Mouse (Mus musculus): ENCODE measurements at regions not wholly inside any gene's neighbourhood (a gene's known extent, or its start where the extent isn't known, plus 50 kb on each side); places are given as distances from the start of the nearest gene placed in this dataset.

- DNase-seq = no peak
Observed at GRCm38 (mm10) chr6:25321446-25321845, 365.3 kb upstream of the Tmem229a start.

DNA sequence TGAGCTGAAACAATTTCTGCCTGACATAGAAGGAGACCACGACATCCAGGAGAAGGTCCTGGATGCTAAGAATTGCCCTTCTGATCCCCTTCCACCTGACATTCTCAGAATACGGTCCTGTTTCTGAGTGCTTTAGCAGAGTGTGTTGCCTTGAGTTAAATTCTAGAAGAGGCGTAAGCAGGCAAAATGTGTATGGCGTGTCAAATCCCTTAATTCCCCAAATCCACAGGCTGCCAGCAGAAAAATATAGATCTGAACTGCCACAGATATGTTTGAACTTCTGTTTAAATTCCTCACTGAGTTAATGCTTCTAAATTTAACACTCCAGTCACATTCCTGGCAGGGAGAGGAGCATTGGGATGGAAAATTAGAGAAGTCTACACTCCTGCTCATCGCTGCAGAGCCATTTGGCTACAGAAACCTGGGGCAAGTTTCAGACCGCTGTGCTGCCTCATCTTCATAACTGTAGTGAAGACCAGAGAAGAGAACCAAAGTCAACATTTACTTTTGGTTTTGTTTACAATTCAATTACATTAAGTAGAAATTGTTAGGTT is 364.3 kb upstream of the Tmem229a start:
- no peak for DNase-seq

- no peak for DNase-seq
Observed at GRCm38 (mm10) chr6:25307471-25307870, 351.4 kb upstream of the Tmem229a start.

DNA sequence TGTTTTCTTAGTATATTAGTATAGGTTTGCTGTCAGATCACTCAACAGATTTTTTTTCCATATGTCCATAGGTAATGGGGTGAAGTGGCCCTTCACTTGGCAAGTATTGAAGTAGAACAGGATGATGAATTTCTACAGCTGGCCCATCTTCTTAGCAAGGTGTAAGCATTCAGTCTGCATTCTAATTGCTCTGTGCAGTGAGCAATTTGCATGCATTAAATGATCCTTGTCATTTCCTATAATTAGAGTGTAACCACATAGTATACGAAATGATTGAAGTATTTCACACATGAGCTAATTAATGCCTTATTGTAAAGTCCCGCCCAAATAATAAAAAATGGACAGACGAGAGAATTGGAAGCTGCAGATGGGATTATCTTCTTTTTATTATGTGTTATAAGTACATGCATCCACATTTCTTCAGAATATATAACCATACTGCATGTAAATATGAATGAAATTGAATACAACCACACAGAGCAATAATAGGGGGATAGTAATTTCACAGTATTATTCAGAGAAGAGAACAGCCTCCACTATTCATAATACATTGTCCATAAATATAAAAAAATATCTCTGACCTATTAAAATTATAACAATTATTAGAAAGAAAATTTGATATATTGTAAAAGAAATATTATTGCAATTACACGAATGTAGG is 348.9 kb upstream of the Tmem229a start:
- DNase-seq = no peak

- DNase-seq = no peak
Observed at GRCm38 (mm10) chr6:25291613-25292012, 335.5 kb upstream of the Tmem229a start.

DNA sequence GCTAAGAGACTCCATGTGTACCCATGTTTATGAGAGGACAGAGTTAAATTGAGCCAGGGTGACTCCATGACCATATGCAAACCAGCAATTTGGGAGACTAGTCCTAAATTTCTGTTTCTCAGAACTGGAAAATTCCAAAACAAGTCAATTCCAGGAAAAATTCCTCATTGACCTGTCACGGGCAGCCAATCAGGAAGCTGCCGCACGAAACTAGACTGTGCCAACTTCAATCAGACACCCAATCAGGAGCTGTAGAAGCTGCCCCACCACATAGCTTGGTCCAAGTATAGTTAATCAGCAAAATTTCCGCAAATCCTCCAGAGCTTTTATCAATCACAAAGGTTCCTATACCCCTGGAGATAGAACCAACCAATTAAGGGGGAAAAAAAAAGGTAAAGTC is 331.5 kb upstream of the Tmem229a start:
- DNase-seq = no peak

DNA sequence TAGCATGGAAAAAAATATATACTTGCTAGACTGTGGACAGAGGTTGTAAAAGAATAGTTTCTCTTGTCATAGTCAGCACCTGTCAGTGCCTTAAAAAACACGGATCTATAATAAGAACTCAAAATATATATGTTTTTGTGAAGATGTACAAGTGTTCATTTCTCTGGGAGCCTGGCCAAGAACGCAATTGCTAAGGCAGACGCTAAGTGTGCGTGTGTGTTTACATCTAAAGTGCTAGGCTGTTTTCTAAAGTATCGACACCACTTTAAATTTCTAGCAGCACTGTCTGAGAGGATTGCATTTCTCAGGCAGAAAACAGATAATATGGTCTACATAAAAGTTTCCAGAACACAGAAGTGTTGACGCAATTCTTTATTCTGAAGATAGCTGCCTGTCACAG is 330.2 kb upstream of the Tmem229a start:
- no peak for DNase-seq

DNA sequence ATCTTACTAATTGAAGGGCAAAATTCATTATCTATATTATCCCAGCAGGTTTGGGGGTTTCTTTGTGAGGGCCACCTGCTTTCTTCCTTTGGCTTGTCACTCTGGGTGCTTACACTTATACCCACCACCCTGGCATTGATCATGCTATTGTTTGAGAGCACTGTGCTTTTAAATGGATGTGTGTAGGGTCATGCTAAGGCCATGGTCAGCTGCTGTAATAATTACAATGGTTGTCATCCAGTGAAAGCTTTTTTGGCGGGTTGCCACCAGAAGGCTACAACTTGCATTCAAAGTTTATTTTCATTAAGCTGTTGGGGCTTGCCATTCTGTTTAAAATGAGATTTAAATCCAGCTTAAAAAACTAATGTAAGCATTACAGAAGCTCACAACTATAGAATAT is 322.4 kb upstream of the Tmem229a start:
- DNase-seq = no peak

DNA sequence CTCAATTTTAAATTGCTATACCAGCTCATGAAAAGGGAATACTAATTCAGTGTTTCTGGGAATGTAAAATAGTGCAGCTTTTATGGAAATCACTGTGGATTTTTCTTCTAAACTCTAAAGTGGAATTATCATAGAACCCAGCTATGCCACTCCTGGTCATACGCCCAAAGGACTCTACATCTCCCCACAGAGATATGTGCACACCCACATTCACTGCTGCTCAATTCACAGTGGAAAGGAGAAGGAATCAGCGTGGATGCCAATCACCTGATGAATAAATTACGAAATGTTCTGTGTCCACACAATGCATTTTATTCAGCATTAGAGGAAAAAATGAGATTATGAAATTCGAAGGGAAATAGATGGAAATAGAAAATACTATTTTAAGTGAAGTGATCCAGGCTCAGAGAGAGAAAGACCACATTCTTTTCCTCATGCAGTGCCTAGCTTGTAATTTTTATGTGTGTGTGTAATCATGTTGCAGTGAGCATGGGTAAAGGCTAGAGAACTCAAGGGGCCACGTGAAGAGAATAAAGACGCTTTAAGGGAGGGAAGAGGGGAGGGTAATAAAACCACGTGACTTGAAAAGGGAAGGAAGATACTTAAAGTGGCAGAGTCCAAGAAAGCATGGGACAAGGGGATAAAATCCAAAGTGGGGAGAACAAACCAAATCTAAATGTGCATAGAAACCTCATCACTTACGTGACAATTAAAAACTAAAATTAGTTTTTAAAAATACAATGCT is 321.8 kb upstream of the Tmem229a start:
- DNase-seq = no peak

- DNase-seq = peak; percentile 25
Observed at GRCm38 (mm10) chr6:25276221-25276620, 320.1 kb upstream of the Tmem229a start.

- DNase-seq = peak; percentile 17
Observed at GRCm38 (mm10) chr6:25260559-25260958, 304.5 kb upstream of the Tmem229a start.

GRCm38 (mm10) chr6:25255762-25256161 is 299.7 kb upstream of the Tmem229a start:
- DNase-seq = no peak

- no peak for DNase-seq
Observed at GRCm38 (mm10) chr6:25237021-25237420, 280.9 kb upstream of the Tmem229a start.

- DNase-seq = no peak
Observed at GRCm38 (mm10) chr6:25236616-25237015, 280.5 kb upstream of the Tmem229a start.

All from right cerebral cortex, adult 18-20 months (tissue).